Mouse (Mus musculus) right cerebral cortex, postnatal 14 days (tissue): ENCODE data around the gene Zfp711.

Experiments
- DNase-seq: peaks from one replicate; pipeline ENCODE4 v3.0.0; 2022

Gene Zfp711

DNA sequence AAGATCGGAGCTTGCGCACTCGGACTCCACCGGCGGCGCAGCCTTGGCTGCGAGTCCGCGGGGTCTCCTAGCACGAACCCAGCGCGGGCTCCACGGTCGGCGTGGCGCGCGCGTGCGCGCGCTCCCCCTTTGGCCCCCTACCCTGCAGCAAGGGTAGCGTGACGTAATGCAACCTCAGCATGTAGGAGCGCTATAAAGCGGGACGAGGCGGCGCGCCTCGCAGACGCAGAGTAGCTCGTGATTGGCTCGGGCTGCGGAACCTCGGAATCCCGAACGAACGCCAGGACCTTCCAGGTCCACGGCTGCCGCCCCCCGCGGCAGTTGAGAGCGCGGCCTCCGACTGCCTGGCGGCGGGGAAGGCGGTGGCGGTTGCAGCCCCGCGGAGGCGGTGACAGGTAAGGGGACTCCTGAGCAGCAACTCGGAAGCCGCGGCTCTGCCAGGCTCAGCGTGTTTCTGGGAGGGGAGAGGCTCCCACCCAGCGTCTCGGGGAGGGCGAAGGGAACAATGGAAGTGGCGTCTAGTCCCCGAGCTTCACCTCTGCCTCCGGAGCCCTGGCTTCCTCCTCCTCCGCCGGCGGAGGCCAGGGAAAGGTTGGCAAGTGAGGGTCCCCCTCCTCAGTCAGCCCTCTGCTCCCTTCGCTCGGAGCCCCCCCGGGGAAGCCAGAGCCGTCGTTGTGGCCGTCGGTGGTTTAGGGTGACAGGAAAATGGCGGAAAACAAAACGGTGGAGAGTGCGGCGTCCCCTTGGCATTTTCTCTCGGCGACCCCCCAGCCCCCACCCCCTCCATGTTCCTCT is at the start of gene Zfp711:
TSS of gene Zfp711 (plus strand) at position 16 of the 795 bp plus-strand sequence.
- DNase-seq, result peak; percentile 70

GRCm38 (mm10) chrX:112567716-112568115 is 32.6 kb upstream of the Zfp711 start:
- no peak for DNase-seq

- peak; percentile 11 for DNase-seq
These were observed 1.2 kb downstream of the Zfp711 start for GRCm38 (mm10) chrX:112601306-112602120.

DNA sequence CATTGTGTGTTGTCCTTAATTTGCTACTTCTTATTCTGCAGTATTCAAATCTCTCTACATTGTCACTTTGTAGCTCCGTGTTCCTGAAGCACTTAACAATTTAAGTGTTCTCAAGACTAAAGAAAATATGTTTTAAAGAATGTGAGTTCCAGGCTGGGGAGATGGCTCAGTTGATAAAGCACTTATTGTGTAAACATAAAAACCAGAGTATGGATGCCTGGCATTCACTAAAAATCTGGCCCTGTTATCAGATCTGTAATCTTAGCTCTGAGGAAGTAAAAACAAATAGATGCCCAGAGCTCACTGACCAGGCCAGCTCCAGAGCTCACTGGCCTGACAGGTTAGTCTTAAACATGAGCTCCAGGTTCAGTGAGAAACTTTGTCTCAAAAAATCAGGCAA is 75.2 kb downstream of the Zfp711 start:
- no peak for DNase-seq

DNA sequence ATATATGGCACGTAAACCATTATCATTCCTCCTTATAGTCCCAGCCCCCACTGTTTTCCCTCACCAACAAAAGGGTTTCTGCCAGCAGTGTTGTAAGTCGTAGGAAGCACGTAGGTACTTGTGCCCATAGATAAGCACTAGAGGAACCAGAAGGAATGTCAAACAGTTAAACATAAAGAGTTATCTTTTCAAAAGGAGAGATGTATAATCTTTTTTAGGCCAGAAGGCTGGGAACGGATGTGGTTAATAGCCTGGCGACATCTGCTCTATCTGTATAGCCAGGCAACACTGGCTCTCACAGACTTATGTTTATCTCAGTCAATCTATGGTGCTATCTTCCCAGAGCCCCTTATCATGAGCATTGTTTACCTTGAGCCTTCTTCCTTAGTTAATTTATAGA is 80.3 kb downstream of the Zfp711 start:
- DNase-seq, result no peak
